Mouse (Mus musculus) fibroblast of lung, adult 2 months (primary cell): ENCODE measurements around the gene Olfr1415.
"Not testable (repeated sequence)": the region's sequence is repeated elsewhere in the genome, so short reads cannot be mapped to it uniquely, and the experiment has no call there.

Experiments used
- DNase-seq: peaks from one replicate; pipeline ENCODE4 v3.0.0-alpha.2; 2011; ENCODE audit warnings: low read depth

The Olfr1415 gene

DNA sequence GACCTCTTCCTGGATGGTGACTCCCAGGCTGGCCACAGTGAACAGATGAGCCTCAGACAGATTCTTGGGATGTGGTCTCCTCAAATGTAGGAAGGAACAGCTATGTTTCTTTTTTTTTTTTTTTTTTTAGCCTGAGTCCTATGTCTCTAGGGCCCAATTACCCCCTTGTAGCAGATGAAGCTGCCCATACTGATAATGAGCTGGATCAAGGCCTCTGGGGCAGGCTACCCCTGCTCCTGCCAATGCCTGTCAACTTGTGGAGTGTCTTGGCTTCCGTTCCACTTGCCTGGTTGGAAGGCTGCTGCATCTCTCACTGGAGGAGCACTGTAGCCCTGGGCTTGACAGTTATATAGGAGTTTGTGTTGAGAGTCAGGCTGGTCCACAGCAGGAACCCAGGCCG is at the start of gene Olfr1415:
Gene Olfr1415 (minus strand): TSS at position 101 of the 400 bp plus-strand sequence.
- no peak for DNase-seq

- no peak for DNase-seq
Observed at GRCm38 (mm10) chr1:92539071-92539470, 43.2 kb upstream of the Olfr1415 start.

DNA sequence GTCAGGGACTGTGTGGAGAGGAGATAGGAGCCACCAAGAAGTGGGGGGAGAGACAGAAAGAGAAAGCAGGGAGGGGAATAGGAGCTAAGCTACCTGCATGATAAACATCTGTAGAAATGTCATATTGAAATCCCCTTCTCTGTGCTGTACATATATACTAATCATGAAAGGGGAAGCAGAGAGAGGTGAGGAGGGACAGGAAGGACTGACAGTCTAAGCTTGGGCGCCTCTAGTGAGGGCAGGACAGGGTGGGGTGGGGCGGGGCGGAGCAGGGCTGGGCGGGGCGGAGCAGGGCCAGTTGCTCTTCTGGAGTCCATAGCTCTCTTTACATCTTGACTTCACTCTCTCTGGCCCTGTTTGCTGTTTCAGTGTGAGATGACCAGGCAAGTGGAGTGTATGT is 41.1 kb upstream of the Olfr1415 start:
- no peak for DNase-seq

DNA sequence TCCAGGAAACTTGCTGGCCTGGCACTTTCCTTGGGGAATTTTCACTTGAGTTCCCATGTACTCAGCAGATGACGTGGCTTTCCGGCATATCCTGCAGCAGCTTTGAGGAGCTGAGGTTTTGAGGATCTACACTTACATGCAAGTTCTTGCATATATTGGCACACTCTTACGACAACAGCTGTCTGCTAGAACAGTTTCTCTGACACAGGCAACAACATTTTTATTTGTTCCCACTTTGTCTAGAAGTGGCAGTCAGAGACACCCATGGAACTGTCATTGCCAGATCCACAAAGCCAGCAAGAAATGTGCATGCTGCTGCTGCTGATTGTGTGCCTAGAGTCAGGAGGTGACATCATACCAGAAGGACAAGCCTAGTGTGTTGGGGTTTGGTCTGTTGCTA is 27.9 kb upstream of the Olfr1415 start:
- DNase-seq, result no peak

DNA sequence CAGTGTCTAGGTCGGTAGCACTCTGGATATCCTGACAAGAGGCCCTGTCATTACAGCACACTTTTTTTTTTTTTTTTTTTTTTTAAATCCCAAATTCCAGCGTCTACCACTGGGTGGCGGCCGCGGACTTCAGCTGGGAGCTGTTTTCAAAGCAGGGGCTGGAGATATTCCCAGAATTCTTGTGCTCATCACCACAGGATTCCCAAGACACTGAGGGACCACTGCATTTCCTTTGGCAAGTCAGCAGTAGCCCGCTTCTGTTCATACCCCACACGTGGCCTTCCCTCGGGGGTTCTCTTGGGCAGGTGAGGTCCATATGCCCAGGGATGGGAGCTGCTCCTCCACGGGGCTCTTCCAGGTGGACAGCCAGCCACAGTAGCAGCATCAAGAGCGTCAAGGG is 25.5 kb upstream of the Olfr1415 start:
- peak; percentile 30 for DNase-seq

DNA sequence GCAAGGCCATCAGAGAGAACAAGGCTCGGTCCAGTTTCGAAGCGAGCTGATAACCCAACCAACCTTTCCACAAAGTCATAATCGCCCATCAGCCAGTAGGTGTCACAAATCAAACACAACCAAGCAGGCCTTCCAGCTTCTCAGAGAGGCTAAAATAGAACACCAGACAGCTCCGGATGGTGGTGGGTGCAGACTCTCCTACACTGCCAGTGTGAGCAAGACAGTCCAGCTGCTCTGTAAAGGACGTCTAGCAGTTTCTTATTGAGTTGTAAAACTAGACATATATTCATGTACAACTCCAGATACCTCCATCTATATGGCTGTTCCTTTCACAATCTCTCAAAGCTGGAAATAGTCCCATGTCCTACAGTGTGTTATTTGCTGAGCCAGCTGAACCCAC is 23.1 kb upstream of the Olfr1415 start:
- no peak for DNase-seq

DNA sequence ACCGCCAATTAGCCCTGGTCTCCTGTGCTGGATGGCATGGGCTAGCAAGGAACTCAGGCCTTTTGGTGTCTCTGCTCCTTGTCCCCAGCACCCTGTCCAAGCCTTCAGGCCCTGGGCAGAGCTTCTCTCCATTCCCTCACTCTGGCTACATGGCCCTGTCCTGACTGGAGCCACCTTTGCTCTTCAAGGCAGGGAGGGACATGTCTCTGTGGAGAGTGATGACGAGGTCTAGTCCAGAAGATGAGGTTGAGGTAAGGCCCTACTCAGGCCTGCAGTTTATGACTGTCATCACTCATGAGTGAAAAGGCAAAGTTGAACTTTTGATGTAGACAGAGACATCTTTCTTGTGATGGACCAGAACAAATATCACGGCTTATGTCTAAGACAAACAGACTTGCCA is 22.7 kb upstream of the Olfr1415 start, which contains the start of gene Olfr1414:
Gene Olfr1414 (minus strand): TSS at position 101 of the 400 bp plus-strand sequence.
- DNase-seq, result no peak

DNA sequence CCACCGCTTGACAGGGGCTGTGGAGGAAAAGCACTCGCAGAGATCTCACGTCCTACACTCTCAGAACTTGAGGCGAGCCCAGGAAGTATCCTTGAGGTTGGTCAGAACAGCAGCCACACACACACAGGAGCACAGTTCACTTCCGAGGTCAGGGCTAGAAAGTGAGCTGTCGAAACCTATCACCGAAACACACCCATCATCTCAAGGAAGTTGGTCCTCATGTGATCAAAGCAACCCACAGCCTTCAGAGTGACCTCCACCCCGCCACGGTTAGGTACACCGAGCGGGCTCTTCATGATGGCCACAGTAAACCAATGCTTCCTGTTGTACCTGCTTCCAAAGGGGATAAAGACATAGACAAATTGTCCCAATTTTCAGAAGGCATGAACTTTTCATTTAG is 19.5 kb upstream of the Olfr1415 start:
- DNase-seq, result no peak

DNA sequence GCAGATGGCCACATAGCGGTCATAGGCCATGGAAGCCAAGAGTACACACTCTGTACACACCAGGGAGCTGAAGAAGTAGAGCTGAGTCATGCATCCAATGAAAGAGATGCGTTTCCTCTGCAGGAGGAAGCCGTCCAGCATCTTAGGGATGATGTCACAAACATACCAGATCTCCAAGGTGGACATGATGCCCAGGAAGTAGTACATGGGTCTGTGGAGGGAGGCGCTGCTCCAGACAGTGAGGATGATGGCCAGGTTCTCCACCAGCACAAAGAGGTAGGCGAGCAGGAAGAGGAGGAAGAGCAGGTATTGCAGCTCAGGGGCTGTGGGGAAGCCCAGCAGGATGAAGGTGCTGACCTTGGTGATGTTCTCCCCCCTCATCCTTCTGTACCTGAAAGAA is 15.7 kb upstream of the Olfr1415 start:
- DNase-seq, result not testable (repeated sequence)

- DNase-seq, result no peak
Observed at GRCm38 (mm10) chr1:92485013-92485412, 10.9 kb downstream of the Olfr1415 start, which contains the start of gene Olfr1416. Gene Olfr1416, minus strand, starts transcription at chr1:92485113.

GRCm38 (mm10) chr1:92474066-92474578 is 21.8 kb downstream of the Olfr1415 start:
- DNase-seq, result no peak

GRCm38 (mm10) chr1:92473165-92474041 is 22.5 kb downstream of the Olfr1415 start, which contains the start of gene Ndufa10:
Gene Ndufa10, minus strand, starts transcription at chr1:92473860.
- peak; percentile 79 for DNase-seq

DNA sequence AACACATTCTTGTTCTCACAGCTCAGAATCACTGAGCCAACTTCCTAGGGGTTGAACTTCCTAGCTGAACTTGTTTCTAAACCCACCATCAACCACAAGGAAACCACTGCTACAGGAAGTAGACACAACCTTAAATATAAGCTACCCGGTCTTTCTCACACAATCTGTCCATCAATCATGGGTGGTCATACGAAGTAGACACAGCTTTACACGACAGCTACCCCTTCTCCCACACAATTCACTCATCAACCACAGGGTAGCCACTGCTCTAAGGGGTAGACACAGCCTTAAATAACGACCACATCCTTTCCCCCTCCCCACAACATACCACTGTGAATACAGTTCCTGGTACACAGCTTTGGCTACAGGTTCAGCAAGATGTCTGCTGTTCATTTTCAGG is 27.0 kb downstream of the Olfr1415 start:
- DNase-seq, result no peak

- no peak for DNase-seq
Observed at GRCm38 (mm10) chr1:92458416-92458815, 37.5 kb downstream of the Olfr1415 start.

DNA sequence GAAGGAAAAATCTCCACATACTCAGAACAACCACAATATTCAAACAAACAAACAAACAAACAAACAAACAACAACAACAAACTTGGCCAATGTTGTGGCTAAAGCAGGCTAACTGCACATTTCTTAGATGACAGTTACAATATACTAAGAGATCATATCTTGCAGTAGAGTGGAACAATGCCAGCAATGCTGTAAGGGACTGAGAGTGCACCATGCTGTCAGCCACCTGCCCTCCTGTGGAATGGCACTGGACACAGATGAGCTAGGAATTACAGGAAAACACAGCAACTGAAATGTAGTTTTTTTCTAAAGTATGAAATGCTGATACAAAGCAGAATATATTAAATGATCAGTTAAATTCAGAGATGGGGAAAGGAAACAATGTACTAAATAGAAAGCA is 38.1 kb downstream of the Olfr1415 start:
- no peak for DNase-seq

DNA sequence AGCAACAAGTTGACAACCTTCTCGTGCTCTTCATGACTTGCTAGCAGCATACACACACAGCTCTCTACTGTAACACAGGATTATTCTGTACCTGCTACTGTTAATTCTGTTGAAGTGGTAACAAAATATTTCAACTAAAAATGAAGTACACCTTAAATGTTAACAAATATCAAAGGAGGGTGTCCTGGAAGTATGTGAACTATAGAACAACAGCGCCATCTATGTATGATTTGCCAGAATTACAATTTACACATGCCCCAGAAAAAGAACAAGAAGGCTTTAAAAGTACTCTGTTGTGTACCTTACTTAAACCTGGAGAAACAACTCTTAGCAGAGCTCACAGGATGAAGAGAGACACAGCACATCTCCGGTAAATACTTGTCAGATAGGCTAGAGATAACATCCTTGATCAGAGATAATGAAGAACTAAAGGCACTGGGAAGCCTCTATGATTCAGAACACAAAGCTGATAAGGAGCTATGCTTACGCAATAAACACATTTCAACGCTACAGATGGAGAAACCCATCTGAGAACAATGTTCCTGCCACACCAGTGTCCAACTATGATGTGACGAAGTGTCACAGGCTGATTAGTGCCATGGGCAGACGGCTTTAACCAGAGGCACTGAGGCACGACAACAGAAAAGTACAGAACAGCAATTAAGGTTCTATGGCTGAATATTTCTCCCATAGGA is 42.0 kb downstream of the Olfr1415 start:
- no peak for DNase-seq

DNA sequence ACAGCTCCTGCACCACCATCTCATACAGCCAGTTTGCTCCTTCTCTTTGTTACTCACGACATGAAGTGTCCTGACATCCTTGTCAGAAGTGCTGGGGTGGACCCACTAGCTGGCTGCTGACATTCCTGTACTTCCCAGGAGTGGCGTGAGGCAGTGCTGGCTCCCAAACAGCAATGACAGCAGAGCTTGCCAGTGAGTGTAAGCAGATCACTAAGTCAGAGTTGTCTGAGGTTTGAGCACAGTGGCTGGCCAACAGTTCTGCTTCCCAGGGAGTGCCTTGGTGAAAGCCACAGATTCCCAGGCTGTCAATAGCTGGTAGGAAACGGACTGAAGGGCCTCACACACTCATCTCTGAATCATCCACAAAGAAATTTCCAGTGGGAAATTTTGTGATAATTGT is 47.6 kb downstream of the Olfr1415 start:
- peak; percentile 64 for DNase-seq

GRCm38 (mm10) chr1:92441453-92442063 is 54.3 kb downstream of the Olfr1415 start:
- DNase-seq, result no peak

GRCm38 (mm10) chr1:92440066-92440750 is 55.7 kb downstream of the Olfr1415 start:
- no peak for DNase-seq
